Mouse (Mus musculus): ENCODE measurements around the gene Myog. TPM values are rescaled to one million over a fixed set of nuclear protein-coding genes. Genes with fewer than 3 reads are reported as not detected.
A peak's percentile ranks its signal among the peaks of the same experiment; 100 is the strongest.

The Myog gene
- total and polyA plus RNA-seq, 3 experiments, result not detected

DNA sequence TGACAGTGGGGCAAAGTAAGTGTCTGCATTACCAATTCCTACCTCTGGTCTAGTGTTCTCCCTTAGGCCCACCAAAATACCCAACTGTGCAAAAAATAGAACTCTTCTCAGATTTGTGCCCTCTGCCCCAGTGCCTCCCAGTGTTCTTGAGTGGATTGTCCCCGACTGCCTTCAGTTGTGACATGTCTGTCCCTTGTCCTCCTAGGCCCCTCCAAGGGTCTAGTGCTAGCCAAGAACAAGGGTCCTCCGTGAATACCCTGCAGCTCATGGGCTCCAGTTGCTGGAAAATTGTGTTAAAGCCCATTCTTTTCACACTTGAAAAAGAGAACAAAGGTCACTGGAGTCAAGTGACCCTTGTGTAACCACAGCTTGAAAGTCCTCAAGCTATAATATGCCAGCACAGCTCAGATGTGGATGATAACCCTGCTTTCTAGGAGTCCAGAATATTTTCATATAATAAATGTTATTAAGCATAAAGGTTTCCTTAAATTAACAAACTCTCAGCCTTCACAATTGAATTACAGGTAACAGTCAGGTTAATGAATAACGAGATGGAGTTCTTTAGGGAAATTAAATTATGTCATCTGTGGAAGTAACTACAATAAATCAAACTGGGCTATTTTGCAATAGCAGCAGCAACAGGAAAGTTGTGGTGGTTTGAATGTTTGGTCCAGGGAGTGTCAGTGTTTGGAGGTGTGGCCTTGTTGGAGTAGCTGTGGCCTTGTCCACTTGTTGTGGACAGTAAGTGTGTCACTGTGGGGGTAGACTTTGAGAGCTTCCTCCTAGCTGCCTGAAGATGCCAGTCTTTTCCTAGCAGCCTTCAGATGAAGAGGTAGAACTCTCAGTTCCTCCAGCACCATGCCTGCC is 4.2 kb downstream of the Myog start:
- ATAC-seq (ENCODE audit: extremely low read depth, insufficient number of reproducible peaks, low FRiP score, poor library complexity, severe bottlenecking) (no peak), DNase-seq (ENCODE audit: low spot score) (no peak)
- TF ChIP-seq CTCF (IDR thresholded peaks at IDR 0.05; ENCODE audit: low read depth, low read length) (no peak), GATA2 (IDR thresholded peaks at IDR 0.05; ENCODE audit: borderline replicate concordance, low read depth, low read length) (no peak), POLR2AphosphoS5 (IDR thresholded peaks at IDR 0.05; ENCODE audit: insufficient replicate concordance, low read depth, low read length) (no peak), GATA1 (IDR thresholded peaks at IDR 0.05; ENCODE audit: borderline replicate concordance, low read length) (no peak), TAL1 (conservative IDR thresholded peaks at IDR 0.05; ENCODE audit: low read depth, low read length) (no peak)
- no peaks in the 10 kb centered on the region for H3K36me3 ChIP-seq (replicated peaks)
- no peak overlapping the region for H3K4me3 ChIP-seq (ENCODE audit: low read depth, low read length)
- H3K9me3 ChIP-seq (replicated peaks), result no peaks in the 10 kb centered on the region
- no peaks in the 10 kb centered on the region for H3K4me1 ChIP-seq (ENCODE audit: insufficient read depth, low read depth, low read length)
- peaks cover 34% of the 10 kb centered on the region for H3K27me3 ChIP-seq (ENCODE audit: insufficient read depth, low read length)

GRCm38 (mm10) chr1:134297265-134297664 is 7.5 kb downstream of the Myog start:
- no peaks in the 10 kb centered on the region for H3K36me3 ChIP-seq (replicated peaks)
- peaks cover 32% of the 10 kb centered on the region for H3K27me3 ChIP-seq (ENCODE audit: insufficient read depth, low read length)
- no peak overlapping the region for H3K4me3 ChIP-seq (ENCODE audit: low read depth, low read length)
- ATAC-seq (ENCODE audit: extremely low read depth, insufficient number of reproducible peaks, low FRiP score, poor library complexity, severe bottlenecking) (no peak), DNase-seq (ENCODE audit: low spot score) (no peak)
- H3K9me3 ChIP-seq (replicated peaks), result no peaks in the 10 kb centered on the region
- TF ChIP-seq POLR2AphosphoS5 (IDR thresholded peaks at IDR 0.05; ENCODE audit: insufficient replicate concordance, low read depth, low read length) (no peak), CTCF (IDR thresholded peaks at IDR 0.05; ENCODE audit: low read depth, low read length) (no peak), GATA1 (IDR thresholded peaks at IDR 0.05; ENCODE audit: borderline replicate concordance, low read length) (no peak), TAL1 (conservative IDR thresholded peaks at IDR 0.05; ENCODE audit: low read depth, low read length) (no peak), GATA2 (IDR thresholded peaks at IDR 0.05; ENCODE audit: borderline replicate concordance, low read depth, low read length) (no peak)
- H3K4me1 ChIP-seq (ENCODE audit: insufficient read depth, low read depth, low read length), result no peaks in the 10 kb centered on the region

GRCm38 (mm10) chr1:134298636-134299411 is 9.0 kb downstream of the Myog start:
- no peak for DNase-seq (ENCODE audit: low spot score)
- no peak for TF ChIP-seq POLR2AphosphoS5 (IDR thresholded peaks at IDR 0.05; ENCODE audit: insufficient replicate concordance, low read depth, low read length)
- no peak for TF ChIP-seq TAL1 (conservative IDR thresholded peaks at IDR 0.05; ENCODE audit: low read depth, low read length)
- no peak for TF ChIP-seq CTCF (IDR thresholded peaks at IDR 0.05; ENCODE audit: low read depth, low read length)
- no peak for TF ChIP-seq GATA1 (IDR thresholded peaks at IDR 0.05; ENCODE audit: borderline replicate concordance, low read length)
- TF ChIP-seq GATA2 (IDR thresholded peaks at IDR 0.05; ENCODE audit: borderline replicate concordance, low read depth, low read length), result no peak

DNA sequence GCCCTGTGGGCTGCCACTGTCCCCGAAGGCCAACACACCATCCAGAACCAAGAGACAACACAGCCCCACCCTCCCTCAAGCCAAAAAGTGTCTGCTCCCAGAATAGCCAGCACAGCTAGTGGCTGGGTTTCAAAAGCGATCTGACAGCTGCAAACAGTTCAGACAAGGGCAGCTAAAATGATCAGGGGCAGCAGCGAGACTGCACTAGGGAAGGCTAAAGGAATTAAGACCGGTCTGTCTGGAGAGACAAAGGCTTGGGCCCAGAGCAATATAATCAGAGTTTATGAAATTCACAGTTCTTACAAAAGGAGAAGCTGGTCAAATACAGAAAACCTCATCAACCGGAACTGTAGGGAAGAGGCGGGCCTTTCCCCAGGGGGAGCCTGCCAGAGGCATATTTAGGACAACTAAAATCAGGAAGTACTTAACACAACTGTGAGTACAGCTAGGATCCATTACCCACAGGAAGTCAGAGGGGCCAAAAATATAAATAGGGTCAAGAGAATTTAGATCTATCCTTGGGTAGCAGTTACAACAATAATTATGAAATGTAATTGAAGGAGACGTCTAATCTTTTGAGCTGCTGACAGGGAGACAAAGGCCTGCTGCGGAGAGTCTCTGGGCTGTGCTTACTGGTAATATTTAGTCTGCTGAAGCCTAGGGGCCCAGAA is 12.9 kb downstream of the Myog start:
- ATAC-seq (ENCODE audit: extremely low read depth, insufficient number of reproducible peaks, low FRiP score, poor library complexity, severe bottlenecking) (peak; percentile 22; the same call in 1 of the 2 replicates), DNase-seq (ENCODE audit: low spot score) (no peak)
- TF ChIP-seq GATA2 (IDR thresholded peaks at IDR 0.05; ENCODE audit: borderline replicate concordance, low read depth, low read length), result no peak
- no peak for TF ChIP-seq TAL1 (conservative IDR thresholded peaks at IDR 0.05; ENCODE audit: low read depth, low read length)
- no peak for TF ChIP-seq CTCF (IDR thresholded peaks at IDR 0.05; ENCODE audit: low read depth, low read length)
- no peak for TF ChIP-seq GATA1 (IDR thresholded peaks at IDR 0.05; ENCODE audit: borderline replicate concordance, low read length)
- TF ChIP-seq POLR2AphosphoS5 (IDR thresholded peaks at IDR 0.05; ENCODE audit: insufficient replicate concordance, low read depth, low read length), result no peak
- Histone ChIP-seq H3K27me3 (ENCODE audit: insufficient read depth, low read length) (peaks cover 34% of the 10 kb centered on the region), H3K4me3 (ENCODE audit: low read depth, low read length) (no peak overlapping the region), H3K4me1 (ENCODE audit: insufficient read depth, low read depth, low read length) (0 out of 2 replicates have a peak, but pooled peaks cover 5% of the 10 kb centered on the region), H3K36me3 (replicated peaks) (no peaks in the 10 kb centered on the region), H3K9me3 (replicated peaks) (no peaks in the 10 kb centered on the region)

More at GRCm38 (mm10) chr1:134298636-134299411, 9.0 kb downstream of the Myog start:
- Histone ChIP-seq H3K36me3 (replicated peaks) (no peaks in the 10 kb centered on the region), H3K27me3 (ENCODE audit: insufficient read depth, low read length) (peaks cover 35% of the 10 kb centered on the region), H3K4me3 (ENCODE audit: low read depth, low read length) (no peak overlapping the region), H3K9me3 (replicated peaks) (no peaks in the 10 kb centered on the region), H3K4me1 (ENCODE audit: insufficient read depth, low read depth, low read length) (0 out of 2 replicates have a peak, but pooled peaks cover 5% of the 10 kb centered on the region)
- ATAC-seq (ENCODE audit: extremely low read depth, insufficient number of reproducible peaks, low FRiP score, poor library complexity, severe bottlenecking), result no peak

DNA sequence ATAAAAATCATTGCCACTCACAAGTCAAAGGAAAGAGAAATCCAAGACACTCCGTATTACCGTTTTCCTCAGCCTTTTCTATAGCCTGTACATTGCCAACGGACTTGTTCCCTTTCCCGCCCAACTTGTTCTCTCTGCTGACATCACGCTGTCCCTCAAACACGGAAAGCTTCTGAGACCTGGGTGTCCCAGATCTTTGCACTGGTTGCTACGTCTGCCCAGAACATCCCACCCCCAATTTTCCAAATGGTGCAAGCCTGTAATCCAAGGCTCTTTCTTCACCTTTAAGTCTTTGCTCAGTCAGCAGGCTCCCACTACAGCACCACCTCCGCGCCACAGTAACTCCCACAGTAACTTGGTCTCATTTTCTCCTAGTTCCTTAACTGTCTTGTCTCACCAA is 15.2 kb downstream of the Myog start:
- H3K36me3 ChIP-seq (replicated peaks), result no peaks in the 10 kb centered on the region
- TF ChIP-seq CTCF (IDR thresholded peaks at IDR 0.05; ENCODE audit: low read depth, low read length), result no peak
- no peak for TF ChIP-seq TAL1 (conservative IDR thresholded peaks at IDR 0.05; ENCODE audit: low read depth, low read length)
- TF ChIP-seq GATA2 (IDR thresholded peaks at IDR 0.05; ENCODE audit: borderline replicate concordance, low read depth, low read length), result no peak
- no peak for TF ChIP-seq GATA1 (IDR thresholded peaks at IDR 0.05; ENCODE audit: borderline replicate concordance, low read length)
- no peak for TF ChIP-seq POLR2AphosphoS5 (IDR thresholded peaks at IDR 0.05; ENCODE audit: insufficient replicate concordance, low read depth, low read length)
- no peaks in the 10 kb centered on the region for H3K9me3 ChIP-seq (replicated peaks)
- no peak for ATAC-seq (ENCODE audit: extremely low read depth, insufficient number of reproducible peaks, low FRiP score, poor library complexity, severe bottlenecking)
- peaks cover 19% of the 10 kb centered on the region for H3K27me3 ChIP-seq (ENCODE audit: insufficient read depth, low read length)
- no peak for DNase-seq (ENCODE audit: low spot score)
- H3K4me1 ChIP-seq (ENCODE audit: insufficient read depth, low read depth, low read length), result 0 out of 2 replicates have a peak, but pooled peaks cover 5% of the 10 kb centered on the region
- H3K4me3 ChIP-seq (ENCODE audit: low read depth, low read length), result no peak overlapping the region

All from G1E (cell line).